Mouse (Mus musculus) WW6 (cell line): Measurements from ENCODE around the gene Actl6a.
"Not testable (repeated sequence)": the region's sequence is repeated elsewhere in the genome, so short reads cannot be mapped to it uniquely, and the experiment has no call there.

Experiments used
- DNase-seq: peaks from one replicate; pipeline ENCODE4 v3.0.0-alpha.2; 2013; ENCODE audit warnings: low read depth, low spot score

The Actl6a gene

DNA sequence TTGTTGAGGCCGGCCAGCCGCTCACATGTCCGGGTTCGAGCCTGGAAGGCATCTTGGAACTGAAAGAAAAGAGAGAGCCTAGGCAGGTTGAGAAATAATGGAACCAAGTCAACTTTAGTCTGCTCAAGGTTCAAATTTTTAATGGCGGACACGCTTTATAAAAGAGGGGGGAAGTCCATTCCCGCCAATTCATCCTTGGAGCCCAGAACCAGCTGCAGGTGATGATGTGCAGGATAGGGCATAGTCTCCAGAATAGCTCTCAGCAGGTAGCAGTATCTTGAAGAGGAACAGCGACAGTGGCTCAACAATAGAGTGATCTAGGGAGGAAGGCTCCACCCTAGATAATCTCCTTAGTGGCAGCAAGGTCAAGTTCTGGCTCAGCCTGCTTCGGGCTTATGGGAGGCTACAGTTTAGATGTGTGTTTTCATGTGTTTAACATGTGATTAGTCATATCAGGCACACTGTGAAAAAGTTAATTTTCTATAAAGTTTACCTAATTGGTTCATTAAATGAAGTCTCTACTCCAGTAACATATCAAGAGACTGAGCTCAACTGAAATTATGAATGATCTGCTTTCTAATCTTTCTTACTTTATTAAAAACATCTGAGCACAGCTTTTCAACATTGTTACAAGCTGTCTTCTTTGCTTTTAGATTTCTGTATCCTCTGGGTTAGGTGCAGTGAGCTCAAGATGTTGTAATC, at the start of gene Actl6a:
Gene Actl6a, plus strand, starts transcription at position 652 of the 702 bp plus-strand sequence.
- not testable (repeated sequence) for DNase-seq

DNA sequence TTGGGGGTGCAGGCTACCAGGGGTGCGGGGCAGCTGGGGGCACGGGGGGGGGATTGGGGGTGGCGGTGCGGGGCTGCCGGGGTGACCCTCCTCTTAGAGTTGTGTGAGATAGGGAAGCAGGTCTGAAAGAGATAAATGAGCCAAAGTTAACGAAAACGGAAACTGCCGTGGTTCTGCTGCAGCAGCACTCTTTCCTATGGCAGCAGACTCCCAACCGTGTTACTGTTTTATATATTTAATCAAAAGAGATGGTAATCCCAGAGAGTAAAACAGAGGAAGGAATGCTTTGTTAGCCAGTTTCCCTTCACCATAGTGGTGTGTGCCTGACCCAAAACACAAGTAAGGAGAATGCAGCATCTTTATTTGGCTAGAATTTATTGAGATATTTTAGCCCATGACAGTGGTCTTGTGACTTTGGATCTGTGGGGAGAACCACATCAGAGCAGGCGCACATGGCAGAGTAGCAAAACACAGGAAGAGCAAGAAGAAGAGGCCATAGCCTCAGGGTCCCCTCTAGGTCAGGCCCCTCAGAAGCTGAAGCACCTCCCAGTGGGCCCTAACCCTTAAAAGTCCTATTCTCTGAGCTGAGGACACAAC, 49.6 kb upstream of the Actl6a start:
- no peak for DNase-seq

DNA sequence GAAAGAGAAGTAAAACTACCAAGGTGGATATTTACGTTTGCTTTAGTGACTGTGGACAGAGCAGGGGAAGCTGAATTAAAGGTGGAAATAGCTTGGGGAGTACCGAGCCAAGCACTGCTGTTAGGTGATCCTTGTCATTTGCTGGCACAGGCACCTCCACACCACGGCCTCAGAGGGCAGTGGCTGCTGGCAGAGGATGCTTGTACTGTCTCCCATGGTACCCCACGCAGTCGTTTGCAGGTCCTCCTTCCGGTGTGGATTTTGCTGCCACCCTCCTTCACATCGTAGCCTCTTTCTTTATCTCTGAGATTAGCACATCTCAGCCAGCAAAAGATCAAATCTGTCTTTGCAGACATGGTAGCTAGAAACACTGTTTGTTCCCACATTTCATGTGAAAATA, 47.7 kb upstream of the Actl6a start:
- DNase-seq: no peak

- DNase-seq: no peak
Observed at GRCm38 (mm10) chr3:32658821-32659220, 47.3 kb upstream of the Actl6a start.

- DNase-seq: no peak
Observed at GRCm38 (mm10) chr3:32659506-32659905, 46.6 kb upstream of the Actl6a start.

GRCm38 (mm10) chr3:32660276-32660675, 45.8 kb upstream of the Actl6a start:
- no peak for DNase-seq

DNA sequence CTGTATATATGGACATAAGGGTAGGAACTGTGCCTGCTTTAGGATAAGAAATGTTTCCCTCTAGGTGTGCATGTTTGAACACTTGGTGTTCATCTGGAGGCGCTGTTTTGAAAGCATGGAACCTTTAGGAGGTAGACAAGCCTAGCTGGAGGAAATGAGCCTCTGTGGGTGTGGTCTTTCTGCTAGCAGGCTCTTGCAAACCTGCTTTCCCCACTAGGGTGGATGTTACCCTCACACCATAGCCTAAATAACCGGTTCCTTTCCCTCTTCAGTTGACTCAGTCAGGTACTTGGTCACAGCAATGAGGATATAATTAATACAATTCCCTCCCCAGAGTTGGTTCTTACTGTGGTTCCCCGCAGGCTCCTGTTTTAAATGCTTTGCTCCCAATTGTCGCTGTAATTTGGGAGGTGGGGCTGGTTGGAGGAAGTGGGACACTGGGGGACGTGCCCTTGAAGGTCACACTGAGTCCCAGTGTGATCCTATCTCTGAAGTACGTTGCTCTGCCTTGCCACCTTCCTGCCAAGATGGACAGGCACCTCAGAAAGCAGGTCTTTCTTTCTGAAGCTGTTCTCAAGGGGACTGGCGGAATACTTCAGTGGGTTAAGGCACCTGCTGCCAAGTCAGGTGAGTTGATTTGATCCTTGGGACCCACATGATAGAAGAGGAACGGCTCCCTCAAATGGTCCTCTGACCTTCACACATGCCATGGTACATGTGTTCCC, 45.1 kb upstream of the Actl6a start:
- DNase-seq: no peak

GRCm38 (mm10) chr3:32661556-32661930, 44.6 kb upstream of the Actl6a start:
- DNase-seq: no peak

GRCm38 (mm10) chr3:32668256-32668959, 37.7 kb upstream of the Actl6a start:
- no peak for DNase-seq

DNA sequence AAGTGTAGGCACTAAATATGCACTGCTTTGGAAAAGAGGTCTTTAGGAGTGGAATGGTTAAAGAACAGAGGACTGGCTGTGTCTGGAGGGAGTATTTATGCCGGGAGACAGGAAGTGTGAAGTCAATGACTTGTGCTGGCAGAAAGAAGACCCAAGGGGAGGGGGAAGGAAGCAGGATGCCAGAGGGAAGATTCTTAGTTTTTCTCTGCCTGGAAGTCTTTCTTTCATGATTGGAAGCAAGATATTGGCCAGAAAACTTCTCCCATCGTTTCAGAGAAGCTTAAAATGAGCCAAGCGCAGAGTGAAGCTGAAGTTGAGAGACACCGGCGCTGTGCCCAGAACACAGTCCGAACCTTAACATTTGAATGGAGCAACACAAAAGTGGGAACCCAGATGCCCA, 36.9 kb upstream of the Actl6a start:
- no peak for DNase-seq

DNA sequence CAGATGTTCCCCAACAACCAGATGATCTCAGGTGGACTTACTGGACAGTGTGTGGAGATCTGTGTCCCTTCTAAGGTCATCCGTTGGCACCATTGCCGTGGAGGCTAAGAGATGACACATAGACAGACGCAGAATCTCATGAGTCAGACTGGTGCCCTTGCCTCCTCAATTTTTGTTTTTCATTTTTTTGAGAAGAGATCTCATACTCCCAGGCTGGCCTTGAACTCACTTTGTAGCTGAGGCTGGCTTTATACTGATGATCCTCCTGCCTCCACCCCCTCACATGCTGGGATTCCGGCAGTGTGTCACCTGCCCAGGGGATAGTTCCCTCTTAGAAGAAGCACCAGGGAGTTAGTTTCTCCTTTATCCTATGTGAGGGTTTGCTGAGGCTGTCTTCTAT, 35.9 kb upstream of the Actl6a start:
- no peak for DNase-seq

GRCm38 (mm10) chr3:32673151-32673550, 32.9 kb upstream of the Actl6a start:
- DNase-seq: no peak

GRCm38 (mm10) chr3:32676393-32676792, 29.7 kb upstream of the Actl6a start:
- no peak for DNase-seq

- no peak for DNase-seq
Observed at GRCm38 (mm10) chr3:32682910-32683531, 23.1 kb upstream of the Actl6a start.

DNA sequence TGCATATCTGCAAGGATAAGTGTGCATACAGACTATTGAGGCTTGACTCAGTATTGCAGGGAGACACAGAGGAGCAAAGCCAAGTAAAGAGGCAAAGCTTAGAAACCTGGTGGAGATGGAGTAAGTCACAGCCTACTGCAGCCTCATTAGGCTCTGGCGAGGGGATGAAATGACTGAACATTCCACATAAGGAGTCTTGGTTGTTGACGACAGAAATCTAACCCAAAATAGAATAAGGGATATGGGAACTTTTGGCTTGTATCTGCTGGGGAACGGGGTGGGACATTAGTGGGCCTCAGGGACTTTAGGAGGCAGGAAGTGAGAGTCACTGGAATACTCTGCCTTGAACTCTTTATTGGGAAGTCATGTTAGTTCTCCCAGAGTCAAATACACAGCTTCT, 21.5 kb upstream of the Actl6a start:
- DNase-seq: no peak

DNA sequence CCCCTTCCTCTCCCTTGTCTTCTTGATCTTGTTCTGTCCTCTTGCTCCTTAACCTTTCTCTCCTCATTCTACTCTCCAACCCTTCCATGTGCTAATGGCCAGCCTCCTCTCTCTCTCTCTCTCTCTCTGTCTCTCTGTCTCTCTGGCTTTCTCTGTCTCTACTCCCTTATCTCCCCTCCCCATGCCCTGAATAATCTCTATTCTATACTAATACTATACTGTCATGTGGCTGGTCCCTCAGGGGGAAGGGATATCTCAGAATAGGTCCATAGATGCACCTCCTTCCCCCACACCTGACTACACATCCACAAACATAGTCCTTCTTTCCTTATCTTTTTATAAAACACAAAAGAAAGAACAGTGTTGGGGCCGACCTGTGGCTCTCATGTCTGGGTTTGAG, 19.6 kb upstream of the Actl6a start:
- no peak for DNase-seq

DNA sequence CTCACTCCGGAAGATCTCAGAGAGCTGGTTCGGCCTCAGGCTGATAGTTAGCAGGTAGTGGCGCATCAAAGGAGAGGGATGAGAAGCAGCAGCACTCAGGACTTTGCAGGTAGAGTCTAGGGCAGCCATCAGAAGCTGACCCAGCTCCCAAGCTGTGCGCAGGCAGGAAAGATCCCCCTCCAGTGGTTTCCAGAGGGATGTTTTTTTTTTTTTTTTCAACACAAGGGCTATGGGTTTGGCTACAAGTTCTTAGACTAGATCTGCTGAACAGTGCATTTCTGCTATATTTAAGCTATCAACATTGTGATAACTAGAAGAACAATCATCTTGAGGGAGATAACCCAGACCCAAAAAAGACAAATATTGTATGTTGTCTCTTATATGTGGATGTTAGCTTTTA, 18.9 kb upstream of the Actl6a start:
- no peak for DNase-seq

GRCm38 (mm10) chr3:32689567-32689999, 16.5 kb upstream of the Actl6a start:
- DNase-seq: no peak

DNA sequence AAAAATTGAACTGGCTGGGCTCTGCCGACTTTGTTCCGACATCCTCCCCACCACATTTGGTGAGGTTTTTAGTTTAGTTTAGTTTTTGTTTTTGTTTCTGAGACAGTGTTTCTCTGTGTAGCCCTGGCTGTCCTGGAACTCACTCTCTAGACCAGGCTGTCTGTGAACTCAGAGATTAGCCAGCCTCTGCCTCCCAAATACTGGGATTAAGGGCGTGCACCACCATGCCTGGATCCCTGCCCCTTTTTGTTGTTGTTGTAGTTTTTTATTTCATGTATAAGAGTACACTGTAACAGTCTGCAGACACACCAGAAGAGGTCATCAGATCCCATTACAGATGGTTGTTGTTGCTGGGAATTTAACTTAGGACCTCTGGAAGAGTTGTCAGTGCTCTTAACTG, 16.1 kb upstream of the Actl6a start:
- DNase-seq: no peak

- DNase-seq: no peak
Observed at GRCm38 (mm10) chr3:32690901-32691300, 15.2 kb upstream of the Actl6a start.

- no peak for DNase-seq
Observed at GRCm38 (mm10) chr3:32691841-32692240, 14.3 kb upstream of the Actl6a start.

DNA sequence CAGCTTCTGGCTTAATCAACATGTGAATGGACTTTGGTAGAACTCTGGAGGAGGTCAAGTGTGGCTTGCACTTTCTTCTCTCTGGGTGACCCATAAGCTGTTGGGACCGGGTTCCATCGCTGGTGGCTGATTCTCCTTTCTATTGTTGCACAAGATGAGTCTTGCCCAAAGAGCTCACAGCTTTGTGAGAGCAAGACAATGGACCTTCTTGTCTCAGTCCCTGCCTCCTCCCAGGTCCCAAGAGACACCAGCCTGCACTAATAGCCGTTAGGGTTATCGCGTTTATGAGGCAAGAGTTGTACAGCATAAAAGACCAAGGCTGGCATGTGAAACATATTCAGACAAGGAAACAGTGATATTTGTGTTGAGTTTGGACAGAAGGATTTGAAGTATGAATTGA, 11.9 kb upstream of the Actl6a start:
- DNase-seq: no peak
